Mouse (Mus musculus) right cerebral cortex, postnatal 14 days (tissue): Measurements from ENCODE around the gene Fbln2.

ENCODE experiments used
- DNase-seq: peaks from one replicate; pipeline ENCODE4 v3.0.0; 2022

The Fbln2 gene

GRCm38 (mm10) chr6:91192851-91193545, 19.3 kb upstream of the Fbln2 start:
- no peak for DNase-seq

- DNase-seq, result no peak
Observed at GRCm38 (mm10) chr6:91198456-91198855, 13.8 kb upstream of the Fbln2 start.

GRCm38 (mm10) chr6:91200429-91201188, 11.6 kb upstream of the Fbln2 start:
- peak; percentile 69 for DNase-seq

GRCm38 (mm10) chr6:91201881-91202341, 10.3 kb upstream of the Fbln2 start:
- no peak for DNase-seq

- DNase-seq, result no peak
Observed at GRCm38 (mm10) chr6:91202571-91202970, 9.7 kb upstream of the Fbln2 start.

- no peak for DNase-seq
Observed at GRCm38 (mm10) chr6:91205346-91205745, 6.9 kb upstream of the Fbln2 start.

GRCm38 (mm10) chr6:91205791-91206190, 6.5 kb upstream of the Fbln2 start:
- no peak for DNase-seq

GRCm38 (mm10) chr6:91207491-91207890, 4.8 kb upstream of the Fbln2 start:
- DNase-seq, result no peak

GRCm38 (mm10) chr6:91209780-91210179, 2.5 kb upstream of the Fbln2 start:
- no peak for DNase-seq

GRCm38 (mm10) chr6:91210852-91211251, 1.4 kb upstream of the Fbln2 start:
- no peak for DNase-seq

- peak; percentile 38 for DNase-seq
Observed at GRCm38 (mm10) chr6:91212571-91212970, 316 bp downstream of the Fbln2 start.

- no peak for DNase-seq
Observed at GRCm38 (mm10) chr6:91213287-91214218, 1.3 kb downstream of the Fbln2 start.

- no peak for DNase-seq
Observed at GRCm38 (mm10) chr6:91215454-91215853, 3.2 kb downstream of the Fbln2 start.

GRCm38 (mm10) chr6:91218445-91218844, 6.2 kb downstream of the Fbln2 start:
- DNase-seq, result no peak

- no peak for DNase-seq
Observed at GRCm38 (mm10) chr6:91218871-91219270, 6.6 kb downstream of the Fbln2 start.

GRCm38 (mm10) chr6:91220062-91220461, 7.8 kb downstream of the Fbln2 start:
- no peak for DNase-seq

- DNase-seq, result no peak
Observed at GRCm38 (mm10) chr6:91221094-91221493, 8.8 kb downstream of the Fbln2 start.

GRCm38 (mm10) chr6:91222694-91223346, 10.6 kb downstream of the Fbln2 start:
- DNase-seq, result no peak

GRCm38 (mm10) chr6:91224939-91225338, 12.7 kb downstream of the Fbln2 start:
- no peak for DNase-seq

- no peak for DNase-seq
Observed at GRCm38 (mm10) chr6:91225346-91225745, 13.1 kb downstream of the Fbln2 start.

- DNase-seq, result no peak
Observed at GRCm38 (mm10) chr6:91226058-91226457, 13.8 kb downstream of the Fbln2 start.

GRCm38 (mm10) chr6:91228980-91229379, 16.7 kb downstream of the Fbln2 start:
- DNase-seq, result no peak

GRCm38 (mm10) chr6:91231000-91231399, 18.7 kb downstream of the Fbln2 start:
- DNase-seq, result no peak
